Mouse (Mus musculus): ENCODE data around the gene Olfr524. TPM values are rescaled to one million over a fixed set of nuclear protein-coding genes. Genes with fewer than 3 reads are reported as not detected.

The Olfr524 gene
- total and polyA plus RNA-seq, 3 experiments, result not detected

DNA sequence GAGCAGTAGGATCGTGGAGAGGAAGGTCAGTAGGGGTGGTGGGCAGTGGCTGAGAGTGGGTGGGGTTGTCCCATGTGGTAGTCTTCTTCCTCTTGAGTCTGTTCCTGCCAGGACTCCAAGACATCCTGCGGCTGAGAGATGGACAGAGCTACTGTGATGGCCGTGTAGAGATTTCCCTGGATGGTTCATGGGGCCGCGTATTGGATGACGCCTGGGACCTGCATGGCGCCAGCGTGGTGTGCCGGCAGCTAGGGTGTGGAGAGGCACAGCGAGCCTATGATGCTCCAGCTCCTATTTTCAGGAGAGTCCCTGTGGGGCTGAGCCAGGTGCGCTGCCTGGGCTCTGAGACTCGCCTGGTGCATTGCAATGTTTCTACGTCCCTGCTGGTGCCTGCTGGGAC is 18.4 kb upstream of the Olfr524 start:
- no peak overlapping the region for H3K9ac ChIP-seq (ENCODE audit: control insufficient read depth, low read depth, low read length, poor library complexity, severe bottlenecking)
- TF ChIP-seq MEF2A (IDR thresholded peaks at IDR 0.05; ENCODE audit: extremely low read depth, insufficient replicate concordance, low read depth, low read length, poor library complexity, severe bottlenecking), result no peak
- no peak for TF ChIP-seq POLR2A (IDR thresholded peaks at IDR 0.05; ENCODE audit: control insufficient read depth in 1 of 2, insufficient read depth in 1 of 2, low read depth in 1 of 2, low read length in 2 of 2, poor library complexity in 1 of 2)
- TF ChIP-seq MYC (IDR thresholded peaks at IDR 0.05; ENCODE audit: low read depth, low read length), result no peak
- TF ChIP-seq POLR2AphosphoS5 (IDR thresholded peaks at IDR 0.05; ENCODE audit: borderline replicate concordance, low read depth, low read length), result no peak
- no peak for TF ChIP-seq KAT2A (conservative IDR thresholded peaks at IDR 0.05; ENCODE audit: low read depth, low read length)
- no peak for TF ChIP-seq CTCF (IDR thresholded peaks at IDR 0.05 in 2 of 3, conservative IDR thresholded peaks at IDR 0.05 in 1 of 3; ENCODE audit: control insufficient read depth in 1 of 3, insufficient read depth in 1 of 3, low read depth in 2 of 3, low read length in 3 of 3, poor library complexity in 1 of 3, severe bottlenecking in 1 of 3)
- no peak for TF ChIP-seq ZC3H11A (IDR thresholded peaks at IDR 0.05; ENCODE audit: low read depth, low read length)
- TF ChIP-seq MAZ (IDR thresholded peaks at IDR 0.05; ENCODE audit: low read depth, low read length), result no peak
- no peak for TF ChIP-seq MAFK (IDR thresholded peaks at IDR 0.05; ENCODE audit: borderline replicate concordance, low read depth, low read length)
- no peak for TF ChIP-seq TBP (IDR thresholded peaks at IDR 0.05; ENCODE audit: low read depth, low read length)
- TF ChIP-seq RAD21 (IDR thresholded peaks at IDR 0.05; ENCODE audit: low read depth, low read length), result no peak
- no peak for TF ChIP-seq NELFE (IDR thresholded peaks at IDR 0.05; ENCODE audit: low read depth, low read length)
- no peak for TF ChIP-seq UBTF (IDR thresholded peaks at IDR 0.05; ENCODE audit: borderline replicate concordance, insufficient read depth, low read depth, low read length)
- no peak for TF ChIP-seq ZKSCAN1 (IDR thresholded peaks at IDR 0.05; ENCODE audit: low read depth, low read length)
- no peak for TF ChIP-seq ELF1 (IDR thresholded peaks at IDR 0.05; ENCODE audit: low read depth, low read length)
- TF ChIP-seq POLR2AphosphoS2 (IDR thresholded peaks at IDR 0.05; ENCODE audit: low read length), result no peak
- no peaks in the 10 kb centered on the region for H3K79me2 ChIP-seq (ENCODE audit: control insufficient read depth, insufficient read depth, low read length, poor library complexity)
- no peak overlapping the region for H3K4me3 ChIP-seq (ENCODE audit: control insufficient read depth in 1 of 2, insufficient read depth in 1 of 2, low read depth in 2 of 2, low read length in 2 of 2)
- H3K27ac ChIP-seq (ENCODE audit: control insufficient read depth, low read depth, low read length), result no peak overlapping the region
- H3K27me3 ChIP-seq (ENCODE audit: control insufficient read depth in 1 of 2, insufficient read depth in 2 of 2, low read length in 2 of 2), result no peaks in the 10 kb centered on the region; a peak in 1 of 4 replicates
- no peaks in the 10 kb centered on the region for H3K9me3 ChIP-seq (replicated peaks; ENCODE audit: insufficient read depth, low read length)
- DNase-seq (ENCODE audit: low read depth, low spot score), result no peak
- no peaks in the 10 kb centered on the region for H3K36me3 ChIP-seq (ENCODE audit: control insufficient read depth in 1 of 2, insufficient read depth in 2 of 2, low read length in 2 of 2)
- H3K4me1 ChIP-seq (ENCODE audit: control insufficient read depth in 1 of 2, insufficient read depth in 2 of 2, low read length in 2 of 2), result no peaks in the 10 kb centered on the region

GRCm38 (mm10) chr7:140220375-140220774 is 14.6 kb upstream of the Olfr524 start:
- no peaks in the 10 kb centered on the region for H3K9me3 ChIP-seq (replicated peaks; ENCODE audit: insufficient read depth, low read length)
- no peak overlapping the region for H3K27ac ChIP-seq (ENCODE audit: control insufficient read depth, low read depth, low read length)
- H3K79me2 ChIP-seq (ENCODE audit: control insufficient read depth, insufficient read depth, low read length, poor library complexity), result no peaks in the 10 kb centered on the region
- no peaks in the 10 kb centered on the region for H3K36me3 ChIP-seq (ENCODE audit: control insufficient read depth in 1 of 2, insufficient read depth in 2 of 2, low read length in 2 of 2)
- H3K4me1 ChIP-seq (ENCODE audit: control insufficient read depth in 1 of 2, insufficient read depth in 2 of 2, low read length in 2 of 2), result no peaks in the 10 kb centered on the region
- no peak for DNase-seq (ENCODE audit: low read depth, low spot score)
- no peak for TF ChIP-seq RCOR1 (IDR thresholded peaks at IDR 0.05; ENCODE audit: low read depth, low read length)
- no peak for TF ChIP-seq ZC3H11A (IDR thresholded peaks at IDR 0.05; ENCODE audit: low read depth, low read length)
- TF ChIP-seq CTCF (IDR thresholded peaks at IDR 0.05 in 2 of 3, conservative IDR thresholded peaks at IDR 0.05 in 1 of 3; ENCODE audit: control insufficient read depth in 1 of 3, insufficient read depth in 1 of 3, low read depth in 2 of 3, low read length in 3 of 3, poor library complexity in 1 of 3, severe bottlenecking in 1 of 3), result no peak
- TF ChIP-seq POLR2A (IDR thresholded peaks at IDR 0.05; ENCODE audit: control insufficient read depth in 1 of 2, insufficient read depth in 1 of 2, low read depth in 1 of 2, low read length in 2 of 2, poor library complexity in 1 of 2), result no peak
- TF ChIP-seq BHLHE40 (IDR thresholded peaks at IDR 0.05; ENCODE audit: borderline replicate concordance, low read depth, low read length), result no peak
- TF ChIP-seq USF2 (IDR thresholded peaks at IDR 0.05; ENCODE audit: borderline replicate concordance in 1 of 2, insufficient read depth in 1 of 2, low read depth in 1 of 2, low read length in 2 of 2), result no peak
- TF ChIP-seq MXI1 (IDR thresholded peaks at IDR 0.05; ENCODE audit: low read depth, low read length), result no peak
- TF ChIP-seq POLR2AphosphoS2 (IDR thresholded peaks at IDR 0.05; ENCODE audit: low read length), result no peak
- no peak for TF ChIP-seq ZKSCAN1 (IDR thresholded peaks at IDR 0.05; ENCODE audit: low read depth, low read length)
- TF ChIP-seq NRF1 (IDR thresholded peaks at IDR 0.05; ENCODE audit: insufficient read depth, low read depth, low read length, poor library complexity, severe bottlenecking), result no peak
- TF ChIP-seq CHD2 (IDR thresholded peaks at IDR 0.05; ENCODE audit: low read length), result no peak
- TF ChIP-seq ZNF384 (IDR thresholded peaks at IDR 0.05; ENCODE audit: low read depth, low read length), result no peak
- TF ChIP-seq USF1 (IDR thresholded peaks at IDR 0.05; ENCODE audit: low read depth, low read length), result no peak
- TF ChIP-seq MAZ (IDR thresholded peaks at IDR 0.05; ENCODE audit: low read depth, low read length), result no peak
- no peak for TF ChIP-seq POLR2AphosphoS5 (IDR thresholded peaks at IDR 0.05; ENCODE audit: borderline replicate concordance, low read depth, low read length)
- no peak for TF ChIP-seq HCFC1 (IDR thresholded peaks at IDR 0.05; ENCODE audit: low read depth, low read length)
- no peak for TF ChIP-seq SIN3A (IDR thresholded peaks at IDR 0.05; ENCODE audit: low read length)
- TF ChIP-seq JUND (IDR thresholded peaks at IDR 0.05; ENCODE audit: low read depth, low read length), result no peak
- H3K4me3 ChIP-seq (ENCODE audit: control insufficient read depth in 1 of 2, insufficient read depth in 1 of 2, low read depth in 2 of 2, low read length in 2 of 2), result no peak overlapping the region
- H3K27me3 ChIP-seq (ENCODE audit: control insufficient read depth in 1 of 2, insufficient read depth in 2 of 2, low read length in 2 of 2), result no peaks in the 10 kb centered on the region; a peak in 1 of 4 replicates
- no peak overlapping the region for H3K9ac ChIP-seq (ENCODE audit: control insufficient read depth, low read depth, low read length, poor library complexity, severe bottlenecking)
